Mouse (Mus musculus) lung, postnatal 14 days (tissue): ENCODE results near the gene Cfap20.
"Not testable (repeated sequence)": the region's sequence is repeated elsewhere in the genome, so short reads cannot be mapped to it uniquely, and the experiment has no call there.

Experiments used
- DNase-seq: peaks from one replicate; pipeline ENCODE4 v3.0.0; 2021

Cfap20 gene

DNA sequence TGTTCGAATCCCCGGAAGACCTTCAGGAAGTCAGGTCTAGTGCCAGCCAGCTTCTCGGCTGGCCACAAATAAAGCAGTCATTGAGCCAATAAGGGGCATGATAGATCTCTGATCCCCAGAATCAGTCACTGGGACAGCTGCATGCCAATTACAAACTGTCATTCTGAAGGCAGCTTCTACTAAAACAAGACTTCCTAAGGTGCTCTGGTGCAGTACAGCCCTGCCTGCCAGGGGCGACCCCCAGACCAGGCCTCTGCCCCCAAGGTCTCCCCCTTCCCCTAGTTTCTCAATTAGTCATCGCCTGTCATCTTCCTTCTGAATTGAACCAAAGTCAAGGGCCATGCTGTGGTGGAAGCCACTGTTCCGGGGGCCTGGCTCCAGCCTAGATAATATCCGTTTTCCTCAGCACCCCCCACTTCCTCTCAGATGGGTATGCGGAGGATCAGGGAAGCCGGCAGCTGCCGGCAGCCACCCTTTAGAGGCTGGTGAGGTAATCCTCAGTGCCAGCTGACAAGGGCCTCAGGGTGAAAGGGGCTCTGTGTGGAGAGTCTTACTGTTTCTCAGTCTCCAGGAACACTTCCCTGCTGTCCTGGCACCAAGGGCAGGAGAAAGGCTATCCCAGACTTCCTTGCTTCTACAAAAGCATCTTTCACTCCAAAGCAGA, 23.2 kb downstream of the Cfap20 start:
- DNase-seq, result peak; percentile 69

DNA sequence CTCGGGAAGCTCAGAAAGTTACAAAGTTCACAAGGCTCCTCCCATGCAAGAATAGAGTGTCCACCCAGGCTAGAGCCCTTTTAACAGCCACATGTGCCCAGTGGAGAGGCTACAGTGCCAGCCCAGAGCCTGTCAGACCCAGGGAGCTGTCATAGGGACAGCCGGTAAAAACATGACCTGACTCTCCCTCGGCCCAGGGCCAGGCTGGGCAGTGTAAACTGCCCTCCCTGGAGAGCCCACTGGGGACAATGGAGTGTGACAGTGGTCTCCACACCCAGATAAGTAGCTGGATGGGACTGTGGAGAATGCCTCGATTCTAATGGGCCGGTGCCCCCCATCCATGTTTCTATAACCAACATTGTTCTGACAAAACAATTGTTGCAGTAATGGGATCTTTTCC, 25.2 kb downstream of the Cfap20 start:
- DNase-seq, result peak; percentile 63

DNA sequence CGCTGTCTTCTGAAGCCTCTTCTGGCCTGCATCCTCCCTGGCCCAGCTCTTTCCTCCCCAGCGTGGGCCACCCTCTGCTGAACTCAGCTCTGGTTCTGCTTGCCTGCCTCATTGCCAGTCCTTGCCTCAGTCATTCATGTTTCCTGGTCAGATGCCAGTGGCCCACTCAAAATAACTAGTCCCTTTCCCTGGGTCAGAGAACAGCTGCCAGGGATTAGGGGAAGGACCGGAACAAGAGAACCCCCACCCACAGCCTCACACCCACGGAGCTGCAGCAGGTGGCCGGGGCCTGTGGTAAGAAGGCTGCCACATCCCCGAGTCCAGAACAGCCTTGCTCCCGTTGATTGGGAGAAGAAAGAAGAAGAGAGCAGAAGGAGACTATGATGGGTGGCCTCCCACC, 33.6 kb downstream of the Cfap20 start:
- no peak for DNase-seq

DNA sequence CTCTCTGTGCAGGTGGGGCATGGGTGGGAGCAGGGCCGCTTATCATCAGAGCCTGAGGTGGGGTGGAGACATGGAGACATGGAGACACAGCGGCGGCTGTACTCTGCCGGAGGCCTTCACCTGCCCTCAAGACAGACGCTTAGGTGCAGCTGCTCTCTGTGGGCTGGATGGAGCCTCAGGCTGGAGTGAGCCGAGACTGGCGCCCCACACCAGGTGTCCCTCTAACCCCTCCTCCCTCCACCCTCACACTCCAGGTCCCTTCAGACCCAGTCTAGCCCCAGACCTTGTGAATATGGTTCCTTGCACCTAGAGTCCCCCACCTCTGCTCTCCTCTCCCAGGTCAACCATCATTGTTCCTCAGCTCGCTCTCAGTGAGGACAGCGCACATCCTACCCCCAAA, 35.5 kb downstream of the Cfap20 start:
- no peak for DNase-seq

DNA sequence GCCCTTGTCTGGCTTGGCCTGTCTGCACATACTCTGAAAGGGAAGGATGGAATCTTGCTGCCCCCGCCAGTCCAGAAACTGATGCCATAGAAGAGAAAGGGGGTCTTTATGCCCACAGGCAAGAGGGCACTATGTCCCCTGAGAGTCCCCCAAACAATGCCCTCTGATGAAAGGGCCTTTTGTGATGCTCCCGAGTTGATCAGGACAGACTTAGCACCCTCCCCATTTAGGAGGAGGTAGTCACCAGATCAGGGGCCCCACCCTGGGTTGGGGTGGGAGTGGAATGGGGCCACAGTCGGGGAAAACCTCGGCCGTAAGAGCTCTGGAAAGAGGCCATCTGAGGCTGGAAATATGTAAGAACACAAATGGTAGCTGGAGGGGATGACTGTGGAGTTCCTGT, 37.5 kb downstream of the Cfap20 start:
- no peak for DNase-seq

DNA sequence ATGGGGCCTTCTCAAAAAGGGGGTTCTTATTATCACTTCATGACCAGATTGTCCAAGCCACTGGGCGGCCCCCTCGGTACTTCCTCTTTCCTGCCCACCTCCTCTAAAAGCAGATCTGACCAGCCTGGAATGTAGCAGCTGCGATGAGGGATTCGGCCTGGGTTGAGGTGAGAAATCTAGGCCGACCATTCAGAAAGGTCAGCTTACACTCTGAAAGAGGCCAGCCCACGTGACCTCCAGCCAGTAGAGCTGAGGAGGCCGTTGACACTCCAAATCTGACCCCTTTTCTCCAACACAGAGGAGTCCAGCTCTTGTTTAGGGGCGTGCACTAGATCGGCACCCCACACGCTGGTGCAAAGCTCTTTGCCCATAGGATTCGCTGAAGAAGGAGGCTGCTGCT, 37.9 kb downstream of the Cfap20 start:
- DNase-seq, result no peak

DNA sequence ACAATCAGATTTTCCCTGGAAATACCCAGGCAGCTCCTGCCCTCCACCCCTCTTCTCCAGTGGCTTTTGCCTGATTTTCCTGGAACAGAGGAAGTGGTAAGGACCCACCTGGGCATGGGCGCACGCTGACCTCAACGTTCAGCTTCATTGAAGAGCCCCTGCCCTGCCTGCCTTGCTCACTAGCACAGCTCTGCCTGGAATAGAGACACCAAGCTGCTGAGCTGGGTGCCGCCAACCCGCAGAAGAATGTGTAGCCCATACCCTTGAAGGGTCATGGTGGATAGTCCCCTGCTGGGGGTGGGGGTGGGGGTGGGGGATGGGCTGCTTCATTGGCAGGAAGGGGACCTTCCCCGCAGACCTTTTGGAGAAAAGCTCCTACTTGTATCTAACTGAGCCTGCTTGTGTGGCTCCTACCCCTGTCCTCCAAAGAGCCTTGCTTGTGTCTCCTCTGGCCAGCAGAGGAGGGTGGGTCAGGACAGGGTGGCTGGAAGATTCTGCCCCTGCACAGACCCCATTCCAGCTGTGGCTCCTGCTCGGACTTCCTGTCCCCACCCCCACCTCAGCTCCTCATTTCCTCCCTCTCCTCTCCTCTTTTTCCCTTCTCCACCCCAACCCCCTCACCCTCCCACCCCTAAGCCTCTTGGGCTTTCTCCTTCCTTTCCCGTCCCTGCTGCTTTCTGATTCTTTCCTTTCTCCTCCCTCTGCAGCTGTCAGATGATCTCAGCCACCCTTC, 39.3 kb downstream of the Cfap20 start:
- DNase-seq, result no peak

DNA sequence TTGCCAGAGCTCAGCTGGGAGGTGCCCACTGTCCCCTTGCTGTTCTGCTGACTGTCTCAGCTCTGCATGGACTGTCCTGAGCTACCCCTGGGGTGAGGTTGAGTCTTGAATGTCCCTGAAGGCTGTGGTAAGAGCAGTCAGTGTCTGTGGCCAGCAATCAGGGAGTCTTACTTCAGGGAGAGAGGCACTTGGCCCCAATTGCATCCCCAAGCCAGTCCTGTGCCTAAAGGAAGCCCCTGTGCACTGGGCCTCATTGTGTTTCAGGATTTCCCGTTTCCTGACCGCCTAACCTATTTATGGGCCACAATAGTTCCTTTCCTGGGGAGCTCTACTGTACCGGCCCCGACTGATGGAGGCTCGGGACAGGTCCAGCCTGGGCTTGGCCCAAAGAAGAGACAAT, 42.1 kb downstream of the Cfap20 start:
- peak; percentile 44 for DNase-seq

DNA sequence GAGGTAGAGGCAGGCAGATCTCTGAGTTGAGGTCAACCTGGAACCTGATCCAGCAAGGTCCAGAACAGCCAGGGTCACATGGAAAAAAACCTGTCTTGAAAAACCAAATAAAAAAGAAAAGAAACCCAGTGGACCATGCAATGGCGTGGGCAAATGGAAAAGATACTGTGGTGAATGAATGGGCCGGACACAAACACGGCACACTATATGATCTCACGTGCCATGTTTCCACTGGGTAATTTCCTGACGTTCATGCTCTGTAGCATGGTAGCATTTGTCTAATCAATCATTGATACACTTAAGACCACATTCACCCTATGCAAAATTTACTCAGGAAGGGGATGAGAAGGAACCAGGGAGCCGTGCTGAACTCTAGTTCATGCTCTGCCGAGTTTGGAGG, 43.6 kb downstream of the Cfap20 start:
- DNase-seq, result no peak

DNA sequence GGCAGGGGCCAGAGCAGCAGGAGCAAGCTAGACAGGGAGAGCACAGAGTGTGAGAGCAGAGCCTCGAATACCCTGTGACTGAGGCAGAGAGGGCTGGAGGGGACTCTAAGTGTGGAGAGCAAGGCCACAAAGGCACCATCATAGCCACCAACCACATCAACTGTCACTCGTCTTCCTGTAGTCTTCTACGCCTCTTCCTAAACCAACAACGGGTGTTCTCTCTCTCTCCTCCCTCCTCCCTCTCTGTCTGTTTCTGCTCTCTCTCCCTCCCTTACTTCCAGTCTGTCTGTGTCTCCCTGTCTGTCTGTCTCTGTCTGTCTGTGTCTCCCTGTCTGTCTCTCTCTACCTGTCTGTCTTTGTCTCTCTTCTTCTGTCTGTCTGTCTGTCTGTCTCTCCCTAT, 44.4 kb downstream of the Cfap20 start:
- DNase-seq, result no peak

DNA sequence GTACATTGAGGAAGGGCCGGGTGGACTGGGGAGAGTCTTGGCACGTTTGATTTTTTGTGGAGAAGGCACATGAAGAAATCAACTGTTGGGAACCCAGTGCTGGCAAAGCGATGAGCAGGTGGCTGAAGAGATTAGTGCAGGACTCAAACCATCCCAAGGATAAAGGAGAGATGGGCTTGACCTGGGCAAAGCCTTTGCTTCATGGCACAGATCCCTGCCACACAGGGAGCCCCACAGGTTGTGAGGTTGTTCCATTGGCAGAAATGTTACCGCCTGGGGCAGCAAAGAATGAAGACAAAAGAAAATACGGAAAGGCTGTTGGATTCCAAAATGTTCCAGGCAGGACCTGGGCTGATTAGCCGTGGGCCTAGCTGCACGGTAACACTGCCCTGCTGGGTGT, 46.7 kb downstream of the Cfap20 start:
- no peak for DNase-seq

DNA sequence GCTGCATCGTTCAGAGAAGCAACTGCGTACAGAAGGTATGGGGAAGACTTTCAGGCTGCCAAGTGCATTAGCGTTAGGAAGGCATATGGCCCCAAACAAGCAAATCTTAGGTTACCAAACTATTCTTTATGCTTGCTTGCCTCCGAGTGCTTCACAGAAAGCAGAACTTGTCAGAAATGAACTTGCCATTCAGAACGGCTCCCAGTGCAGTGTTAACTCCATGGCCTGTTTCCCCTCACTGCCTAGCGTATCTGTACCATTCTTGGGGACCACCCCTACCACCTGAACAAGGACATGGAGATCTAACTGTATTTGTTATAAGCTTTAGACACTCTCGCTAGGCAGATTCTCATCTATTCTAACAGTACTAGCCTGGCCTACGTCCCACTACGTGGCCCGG, 47.4 kb downstream of the Cfap20 start:
- no peak for DNase-seq

DNA sequence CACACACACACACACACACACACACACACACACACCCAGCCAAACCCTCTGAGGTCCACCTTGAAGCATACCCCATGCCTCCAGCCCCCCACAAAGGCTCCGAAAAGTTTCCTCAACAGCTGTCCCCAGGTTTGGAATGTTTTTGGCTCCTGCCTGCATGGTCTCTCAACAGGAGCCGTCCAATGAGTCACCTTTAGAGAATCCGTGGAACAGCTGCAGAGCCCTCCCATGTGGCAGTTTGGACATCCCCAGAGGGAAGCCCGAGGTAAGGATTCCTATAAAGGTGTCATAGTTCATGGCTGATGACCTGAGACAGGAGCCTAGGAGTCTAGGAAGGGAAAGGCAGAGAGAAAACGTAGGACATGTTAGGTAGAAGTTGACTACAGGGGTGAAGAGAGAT, 48.6 kb downstream of the Cfap20 start:
- DNase-seq, result no peak

DNA sequence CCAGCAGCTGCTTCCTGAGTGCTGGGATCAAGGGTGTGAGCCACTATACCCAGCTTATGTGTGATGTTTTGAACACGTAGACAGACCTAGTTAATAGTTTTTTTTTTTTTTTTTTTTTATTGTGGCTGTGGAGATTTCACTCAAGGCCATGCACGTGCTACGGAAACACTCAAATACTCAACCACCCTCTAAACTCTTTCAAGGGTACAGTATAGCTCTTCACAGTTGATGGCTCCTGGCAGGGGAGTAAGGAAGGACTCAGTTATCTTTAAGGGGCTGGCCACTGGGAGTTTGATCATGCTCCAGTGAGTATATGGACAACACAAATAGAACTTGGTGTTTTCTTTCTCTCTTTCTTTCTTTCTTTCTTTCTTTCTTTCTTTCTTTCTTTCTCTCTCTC, 50.2 kb downstream of the Cfap20 start:
- no peak for DNase-seq

DNA sequence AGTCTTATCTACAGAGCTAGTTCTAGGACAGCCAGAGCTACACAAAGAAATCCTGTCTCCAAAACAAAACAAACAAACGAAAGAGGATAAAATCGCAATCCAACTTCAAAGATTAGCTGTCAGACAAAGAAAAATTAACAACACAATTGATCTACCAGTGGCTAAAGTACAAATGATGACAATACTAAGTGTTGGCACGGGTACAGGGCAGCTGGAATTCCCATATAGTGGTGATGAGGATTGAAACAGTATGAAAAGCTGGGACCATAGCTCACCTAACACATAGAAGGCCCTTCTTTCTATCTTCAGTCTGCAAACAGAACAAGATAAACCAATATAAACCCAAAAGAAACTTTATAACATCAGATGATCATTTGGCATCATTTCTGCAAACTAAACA, 53.1 kb downstream of the Cfap20 start:
- DNase-seq, result no peak

DNA sequence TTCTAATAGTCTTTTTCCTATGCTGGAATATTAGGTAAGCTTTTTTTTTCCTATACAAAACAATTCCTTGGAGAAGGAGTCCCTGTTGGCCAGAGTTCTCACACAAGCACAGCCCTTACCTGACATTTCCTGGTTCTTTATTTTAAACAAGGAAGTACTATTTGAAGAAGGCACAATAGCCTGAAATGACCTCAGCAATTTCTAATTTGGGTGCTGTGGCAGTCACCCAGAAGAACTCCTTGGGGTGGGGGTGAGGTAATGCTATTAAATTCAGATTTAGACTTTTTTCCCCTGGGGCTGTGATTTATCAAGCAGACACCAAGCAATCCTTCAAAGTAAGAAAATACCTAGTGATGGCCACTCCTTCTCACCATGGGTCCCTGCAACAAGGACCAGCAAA, 53.7 kb downstream of the Cfap20 start:
- DNase-seq, result peak; percentile 34

DNA sequence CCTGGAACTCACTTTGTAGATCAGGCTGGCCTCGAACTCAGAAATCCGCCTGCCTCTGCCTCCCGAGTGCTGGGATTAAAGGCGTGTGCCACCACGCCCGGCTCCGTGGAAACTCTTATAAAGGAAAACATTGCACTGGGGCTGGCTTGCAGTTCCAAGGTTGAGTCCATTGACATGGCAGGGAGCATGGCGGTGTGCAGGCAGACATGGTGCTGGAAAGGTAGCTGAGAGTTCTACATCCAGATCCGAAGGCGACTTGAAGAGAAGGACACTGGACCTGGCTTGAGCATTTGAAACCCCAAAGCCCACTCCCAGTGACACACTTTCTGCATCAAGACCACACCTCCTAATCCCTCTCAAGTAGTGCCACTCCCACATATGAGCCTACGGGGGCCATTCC, 55.7 kb downstream of the Cfap20 start:
- DNase-seq, result not testable (repeated sequence)

DNA sequence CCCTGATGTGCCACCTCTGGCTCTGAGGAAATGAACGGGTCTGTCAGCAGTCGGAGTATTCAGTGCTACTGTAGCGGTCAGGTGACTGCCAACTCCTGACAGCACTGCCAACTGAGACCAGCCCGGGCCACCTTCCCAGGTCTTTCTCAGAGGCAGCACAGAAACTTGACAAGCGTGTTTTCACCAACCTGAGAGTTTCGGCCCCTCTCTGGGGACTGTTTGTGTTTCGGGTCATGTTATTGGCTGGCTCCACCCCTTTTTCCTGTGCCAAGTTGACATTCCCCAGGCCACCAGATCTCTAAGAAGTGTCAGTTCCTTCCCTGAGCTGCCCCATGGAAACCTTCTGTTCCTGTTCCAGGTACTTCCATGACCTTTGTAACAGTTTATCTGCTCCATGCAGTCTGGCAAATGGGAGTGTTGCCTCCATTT, 56.8 kb downstream of the Cfap20 start:
- DNase-seq, result peak; percentile 71

DNA sequence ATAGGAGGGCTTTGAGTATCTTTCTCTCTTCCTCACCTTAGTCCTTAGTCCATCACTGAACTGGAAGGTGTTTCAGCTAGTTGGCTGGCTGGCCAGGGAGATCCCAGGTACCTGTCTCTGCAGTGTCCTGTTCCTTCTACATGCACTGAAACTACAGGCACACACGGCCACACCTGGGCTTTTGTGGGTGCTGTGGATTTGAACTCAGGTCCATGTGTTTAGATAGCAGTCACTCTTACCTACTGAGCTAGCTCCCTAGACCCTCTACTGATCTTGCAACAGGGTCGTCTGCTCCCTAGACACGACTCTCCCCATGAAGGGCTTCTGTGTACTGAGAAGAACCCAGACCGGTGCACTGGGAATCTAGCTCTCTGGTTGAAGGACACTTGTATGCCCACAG, 57.6 kb downstream of the Cfap20 start:
- DNase-seq, result no peak

DNA sequence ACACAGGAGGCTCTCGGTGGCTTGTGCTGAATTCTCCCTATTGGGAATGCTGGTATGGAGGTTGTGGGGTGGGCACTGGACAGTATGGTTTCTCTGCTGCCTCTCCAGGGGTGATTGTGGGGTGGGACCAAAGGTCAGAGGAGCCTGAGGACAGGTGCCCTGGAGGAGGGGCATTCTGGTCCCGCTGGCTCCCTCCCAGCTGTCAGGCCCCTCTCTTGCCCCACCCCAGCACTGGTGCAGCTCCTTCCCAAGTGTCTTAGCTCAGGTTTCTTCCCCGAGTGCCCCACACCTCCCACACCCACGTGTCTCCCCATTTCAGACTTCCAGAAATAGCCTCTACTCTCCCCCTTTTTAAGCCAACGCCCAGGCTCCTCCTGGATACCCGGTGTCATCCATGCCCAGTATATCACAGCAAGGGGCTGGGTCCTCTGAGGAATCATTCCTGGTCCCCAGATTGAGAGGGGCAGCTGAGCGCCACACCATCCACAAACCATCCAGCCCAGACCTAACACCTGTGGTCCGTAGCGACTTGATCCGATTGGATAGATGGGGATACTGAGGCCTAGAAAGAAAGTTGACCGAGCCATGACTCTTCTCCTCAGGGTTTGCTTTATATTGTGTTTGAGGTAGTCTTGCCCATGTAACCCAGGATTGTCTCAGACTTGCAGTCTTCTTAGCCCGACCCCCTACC, 58.2 kb downstream of the Cfap20 start:
- no peak for DNase-seq

DNA sequence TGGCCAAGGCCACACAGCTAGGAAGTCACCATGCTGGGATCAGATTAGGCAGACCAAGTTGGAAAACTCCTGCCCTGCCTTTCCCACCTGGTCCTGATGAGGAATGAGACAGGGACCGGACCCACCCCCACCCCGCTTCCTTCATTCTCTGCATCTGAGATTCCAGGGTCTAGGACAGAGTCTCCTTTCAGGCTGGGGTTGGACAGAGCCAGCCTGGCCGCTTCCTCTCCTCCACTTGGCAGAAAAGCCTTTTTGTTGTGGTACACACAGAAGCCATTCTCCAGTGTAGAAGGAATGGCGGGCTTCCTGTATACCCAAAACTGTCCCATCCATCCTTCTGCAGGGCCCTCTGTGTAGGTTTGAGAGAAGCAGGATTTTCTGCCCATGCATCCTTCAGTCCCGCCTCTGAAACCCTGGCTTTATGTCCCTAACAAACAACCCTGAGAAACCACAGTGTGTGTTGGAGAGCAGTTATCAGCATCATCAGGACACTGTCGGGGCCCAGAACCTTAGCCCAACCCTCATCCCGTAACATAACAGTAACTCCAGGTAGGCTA, 59.2 kb downstream of the Cfap20 start:
- DNase-seq, result no peak

DNA sequence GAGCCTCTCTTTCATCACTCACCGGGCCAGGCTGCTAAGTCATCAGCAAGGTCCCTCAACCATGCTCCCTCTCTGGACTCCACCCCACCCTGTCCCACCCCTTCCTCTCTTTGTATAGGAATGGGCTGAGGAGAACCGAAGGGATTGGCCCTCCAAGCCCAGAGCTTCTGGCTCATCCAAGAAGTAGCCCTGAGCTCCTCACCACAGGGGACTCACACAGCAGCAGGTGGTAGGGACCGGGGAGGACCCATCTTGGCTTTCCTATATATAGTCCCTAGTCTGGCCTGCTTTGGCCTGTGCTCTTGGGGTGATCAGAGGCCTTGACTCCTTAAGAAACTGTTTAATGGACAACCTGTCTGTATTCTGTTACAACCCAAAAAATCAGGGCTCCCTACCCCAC, 60.2 kb downstream of the Cfap20 start:
- DNase-seq, result no peak

DNA sequence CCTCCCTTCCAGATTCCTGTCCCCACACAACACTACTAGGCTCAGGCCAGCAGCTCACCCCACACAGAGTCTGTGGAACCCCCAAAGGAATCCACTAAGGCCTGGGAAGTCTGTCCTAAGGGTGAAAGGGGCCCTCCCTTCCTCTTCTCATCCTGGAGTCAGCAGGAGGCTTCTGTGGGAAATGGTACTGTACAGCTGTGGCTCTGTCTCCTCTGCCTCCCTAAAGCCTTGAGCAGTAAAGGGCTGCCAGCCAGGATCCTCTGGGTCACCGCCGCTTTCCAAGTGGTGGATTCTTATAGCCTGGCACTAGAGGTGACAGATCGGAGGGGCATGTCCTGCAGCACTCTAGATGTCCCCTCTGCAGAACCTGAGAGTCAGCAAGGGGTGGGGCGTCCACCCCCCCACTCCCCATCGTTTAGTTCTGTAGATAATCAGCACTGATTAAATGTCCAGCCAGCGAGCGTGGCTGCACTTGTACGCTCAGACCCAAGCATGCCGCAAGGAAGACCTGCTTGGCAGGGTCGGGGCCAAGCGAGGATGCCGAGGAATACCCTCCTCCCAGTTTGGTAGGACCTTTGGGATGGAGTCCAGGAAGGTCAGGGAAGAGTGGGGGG, 61.2 kb downstream of the Cfap20 start:
- no peak for DNase-seq
